Mouse (Mus musculus) stomach, postnatal 0 days (tissue): ENCODE results near the gene Yju2.

Source experiments
- CTCF ChIP-seq: IDR thresholded peaks from 2 replicates; pipeline ENCODE4 v1.5.1; 2016; ENCODE audit warnings: antibody characterized with exemption, low read depth, mild to moderate bottlenecking, moderate library complexity
- EP300 ChIP-seq: optimal IDR thresholded peaks from 2 replicates; pipeline ENCODE3; 2016; ENCODE audit warnings: antibody characterized with exemption

- TF ChIP-seq CTCF (no peak), EP300 (no peak)
Observed at GRCm38 (mm10) chr17:56016382-56016781, 57.5 kb downstream of the Yju2 start.
